Mouse (Mus musculus) v-Abl transformed pro-B cells (cell line): ENCODE data around the gene Stx3.

Source experiments
- in situ Hi-C, 2 experiments: fragments of 400-800 bp; cut with MboI; formaldehyde crosslinking; loops; one replicate each; pipeline ENCODE4 v1.15.1; 2025; ENCODE audit not compliant: unreplicated experiment in 2 of 2

Gene Stx3

GRCm38 (mm10) chr19:11819143-11819700 is at the start of gene Stx3:
TSS of gene Stx3 (minus strand) at chr19:11819403.
- in situ Hi-C loops = no loop called here

GRCm38 (mm10) chr19:11867837-11868236 is 48.6 kb upstream of the Stx3 start:
- in situ Hi-C loops = no loop called here

GRCm38 (mm10) chr19:11860966-11861365 is 41.8 kb upstream of the Stx3 start, which contains the start of gene Olfr1418:
TSS of gene Olfr1418 (minus strand) at chr19:11861066.
- in situ Hi-C loops = no loop called here

DNA sequence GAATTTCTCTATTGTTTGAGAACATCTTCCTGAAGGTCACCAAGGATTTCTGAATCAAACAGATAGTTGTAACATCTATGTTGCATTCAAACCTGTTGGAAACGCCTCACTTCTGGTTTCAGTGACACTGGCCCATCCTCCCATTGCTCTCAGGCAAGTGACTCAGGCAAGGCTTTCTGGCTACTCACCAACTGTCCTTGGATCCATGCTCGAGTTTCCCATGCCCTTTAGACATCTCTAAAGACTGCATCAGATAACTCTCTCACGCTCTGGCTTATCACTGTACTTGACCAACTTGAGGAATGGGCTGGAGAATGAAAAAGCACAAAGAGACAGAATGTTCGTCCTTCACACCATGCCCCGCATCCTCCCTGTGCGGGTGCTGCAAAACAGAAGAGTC is 37.3 kb upstream of the Stx3 start:
- in situ Hi-C loops = no loop called here

DNA sequence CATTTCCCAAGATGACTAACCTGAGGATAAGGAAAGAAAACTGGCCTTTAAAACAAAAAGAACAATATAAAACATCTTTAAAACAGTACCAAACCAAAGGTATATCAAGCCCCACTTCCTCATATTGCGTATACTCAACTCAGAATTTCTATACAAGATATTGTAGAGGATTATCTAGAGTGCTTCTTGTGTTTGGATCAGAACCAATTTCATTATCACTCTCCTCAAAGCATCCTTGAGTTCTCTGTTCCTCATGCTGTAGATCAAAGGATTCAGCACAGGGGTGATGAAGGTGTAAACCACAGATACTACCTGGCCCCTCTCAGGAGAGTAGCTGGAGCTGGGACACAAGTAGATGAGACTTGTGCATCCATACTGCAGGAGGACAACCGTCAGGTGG is 35.6 kb upstream of the Stx3 start:
- in situ Hi-C loops = no loop called here

DNA sequence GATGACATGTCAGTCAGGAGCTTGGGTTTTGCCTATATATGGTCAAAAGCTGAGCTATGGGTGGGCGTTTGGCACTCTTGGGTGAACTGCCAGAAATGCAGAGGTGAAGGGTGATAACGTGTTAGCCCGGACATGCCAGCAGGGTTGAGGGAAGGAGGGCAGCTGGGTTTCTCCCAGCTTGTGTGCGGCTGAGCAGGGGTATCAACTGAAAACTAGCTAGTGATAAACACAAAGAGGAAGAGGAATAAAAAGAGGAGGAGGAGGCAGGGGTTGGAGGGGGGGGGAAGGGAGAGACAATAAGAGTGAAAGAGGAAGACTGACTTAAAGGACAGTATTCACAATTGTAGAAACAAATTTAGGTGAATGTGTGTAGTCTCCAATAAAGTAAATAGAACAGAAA is 33.4 kb upstream of the Stx3 start:
- in situ Hi-C loops = no loop called here

DNA sequence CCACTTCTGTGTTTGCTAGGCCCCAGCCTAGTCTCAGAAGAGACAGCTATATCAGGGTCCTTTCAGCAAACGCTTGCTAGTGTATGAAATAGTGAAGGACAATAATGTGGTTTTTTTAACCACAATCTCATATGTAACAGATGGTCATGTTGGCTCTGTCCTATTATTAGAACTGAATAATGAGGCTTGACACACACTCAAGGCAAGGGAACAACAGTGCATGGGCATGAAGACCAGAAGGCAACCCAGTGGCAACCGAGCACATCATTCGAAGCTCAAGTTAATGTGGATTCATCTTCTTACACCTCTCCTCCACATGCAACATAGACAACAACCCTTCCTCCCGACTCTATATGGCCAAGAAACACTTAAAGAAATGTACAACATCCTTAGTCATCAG is 27.1 kb upstream of the Stx3 start:
- in situ Hi-C loops = no loop called here

DNA sequence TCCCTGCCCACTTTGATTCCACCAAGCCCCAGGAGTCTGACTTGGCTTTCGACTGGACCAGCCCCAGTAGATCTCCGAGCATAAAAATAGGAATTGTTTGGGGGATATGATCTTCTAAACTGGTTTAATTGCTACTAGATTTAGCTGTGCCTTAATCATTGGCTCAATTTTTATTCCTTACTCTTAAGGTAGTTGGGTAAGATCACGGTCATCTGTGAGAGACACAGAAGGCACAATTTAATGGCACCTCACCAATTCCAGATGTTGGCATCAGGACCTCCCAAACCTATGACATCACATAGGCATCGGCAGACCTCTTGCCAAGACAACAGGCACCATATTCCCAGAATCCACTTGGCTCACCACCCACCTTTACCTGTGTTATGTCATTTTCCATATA is 19.9 kb upstream of the Stx3 start, which contains the start of gene Olfr1417:
TSS of gene Olfr1417 (minus strand) at position 101 of the 400 bp plus-strand sequence.
- in situ Hi-C loops = no loop called here

GRCm38 (mm10) chr19:11823346-11824065 is 4.3 kb upstream of the Stx3 start:
- in situ Hi-C loops = no loop called here

GRCm38 (mm10) chr19:11820211-11820610 is 1.0 kb upstream of the Stx3 start:
- in situ Hi-C loops = no loop called here

GRCm38 (mm10) chr19:11819800-11820199 is 597 bp upstream of the Stx3 start:
- in situ Hi-C loops = no loop called here

GRCm38 (mm10) chr19:11818199-11819142 is 732 bp downstream of the Stx3 start:
- in situ Hi-C loops = no loop called here

- in situ Hi-C loops = no loop called here
Measured at GRCm38 (mm10) chr19:11817586-11817985, 1.6 kb downstream of the Stx3 start.

DNA sequence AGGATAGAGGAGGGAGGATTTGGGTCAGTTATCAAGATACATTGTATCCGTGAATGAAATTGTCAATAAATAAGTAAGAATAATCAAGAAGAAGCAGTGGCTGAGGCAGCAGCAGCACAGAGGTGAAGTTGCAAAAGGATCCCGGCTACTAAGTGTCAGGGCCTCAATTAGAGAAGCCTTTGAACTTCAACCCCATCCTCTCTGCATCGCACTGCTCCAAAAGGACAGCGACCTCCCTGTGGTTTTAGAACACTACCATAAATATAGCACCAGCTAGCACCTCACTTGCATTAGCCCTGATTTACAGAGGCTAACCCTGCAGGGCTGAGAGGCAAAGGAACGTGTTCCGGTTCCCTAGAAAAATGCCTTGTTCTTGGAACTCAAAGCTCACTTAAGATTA is 2.5 kb downstream of the Stx3 start:
- in situ Hi-C loops = no loop called here

GRCm38 (mm10) chr19:11814742-11815333 is 4.4 kb downstream of the Stx3 start:
- in situ Hi-C loops = no loop called here

DNA sequence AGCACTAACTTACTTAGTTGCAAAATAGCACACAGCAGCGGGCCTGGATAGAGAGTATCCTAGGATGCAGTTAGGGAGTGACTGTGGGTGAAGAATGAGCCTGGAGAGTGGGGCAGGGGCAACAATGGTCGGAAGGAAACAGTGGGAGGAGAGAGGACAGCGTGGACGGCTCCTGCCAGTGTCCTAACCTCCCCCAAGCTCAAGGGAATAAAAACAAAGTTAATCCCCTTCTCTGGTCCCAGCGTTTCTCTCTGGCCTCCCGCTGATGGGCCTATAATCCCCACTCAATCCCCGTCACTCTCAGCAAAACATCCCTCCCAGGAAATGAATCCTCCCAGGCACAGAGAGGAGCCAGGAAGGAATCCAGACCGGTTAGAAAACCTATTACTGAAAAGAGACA is 5.6 kb downstream of the Stx3 start:
- in situ Hi-C loops = no loop called here

GRCm38 (mm10) chr19:11813136-11813535 is 6.1 kb downstream of the Stx3 start:
- in situ Hi-C loops = no loop called here

GRCm38 (mm10) chr19:11811688-11812365 is 7.4 kb downstream of the Stx3 start:
- in situ Hi-C loops = no loop called here

GRCm38 (mm10) chr19:11810856-11811255 is 8.3 kb downstream of the Stx3 start:
- in situ Hi-C loops = no loop called here

- in situ Hi-C loops = no loop called here
Measured at GRCm38 (mm10) chr19:11810003-11810758, 9.0 kb downstream of the Stx3 start.
